Mouse (Mus musculus): ENCODE measurements around the gene Ormdl2.

DNA sequence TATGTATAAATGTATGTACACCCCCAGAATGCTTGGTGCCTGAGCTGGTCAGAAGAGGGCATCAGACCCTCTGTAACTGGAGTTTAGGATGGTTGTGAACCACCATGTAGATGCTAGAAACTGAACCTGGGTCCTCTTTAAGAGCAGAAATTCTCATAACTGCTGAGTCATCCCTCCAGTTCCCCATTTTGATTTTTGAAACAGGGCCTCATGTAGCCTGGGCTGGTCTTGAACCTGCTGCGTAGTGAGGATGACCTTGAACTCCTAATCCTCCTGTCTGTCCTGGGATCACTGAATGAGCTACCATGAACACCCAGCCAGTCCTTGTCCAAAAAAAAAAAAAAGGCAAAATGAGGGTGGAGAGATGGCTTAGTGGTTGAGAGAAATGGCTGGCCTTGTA, 28.2 kb downstream of the Ormdl2 start:
- TF ChIP-seq POLR2A (IDR thresholded peaks at IDR 0.05; ENCODE audit: low read depth, low read length) (no peak), CTCF (IDR thresholded peaks at IDR 0.05; ENCODE audit: borderline replicate concordance, insufficient read depth, low read length) (no peak)
